Mouse (Mus musculus): ENCODE results near the gene Robo2.
"Not testable (repeated sequence)": the region's sequence is repeated elsewhere in the genome, so short reads cannot be mapped to it uniquely, and the experiment has no call there.

Robo2 gene

GRCm38 (mm10) chr16:74084188-74084587 is 327.4 kb downstream of the Robo2 start:
- DNase-seq (ENCODE audit: low read depth in 1 of 2, low spot score in 2 of 2): no peak

GRCm38 (mm10) chr16:74072671-74073070 is 339.0 kb downstream of the Robo2 start:
- no peak for DNase-seq (ENCODE audit: low read depth in 1 of 2, low spot score in 2 of 2)

- DNase-seq (ENCODE audit: low read depth in 1 of 2, low spot score in 2 of 2): no peak
These were observed 341.0 kb downstream of the Robo2 start for GRCm38 (mm10) chr16:74070628-74071027.

GRCm38 (mm10) chr16:74065958-74066357 is 345.7 kb downstream of the Robo2 start:
- DNase-seq (ENCODE audit: low read depth in 1 of 2, low spot score in 2 of 2): no peak

GRCm38 (mm10) chr16:74061951-74062350 is 349.7 kb downstream of the Robo2 start:
- no peak for DNase-seq (ENCODE audit: low read depth in 1 of 2, low spot score in 2 of 2)

GRCm38 (mm10) chr16:74061479-74061878 is 350.1 kb downstream of the Robo2 start:
- no peak for DNase-seq (ENCODE audit: low read depth in 1 of 2, low spot score in 2 of 2)

- DNase-seq (ENCODE audit: low read depth in 1 of 2, low spot score in 2 of 2): no peak
These were observed 354.7 kb downstream of the Robo2 start for GRCm38 (mm10) chr16:74056886-74057285.

GRCm38 (mm10) chr16:74056210-74056609 is 355.4 kb downstream of the Robo2 start:
- no peak for DNase-seq (ENCODE audit: low read depth in 1 of 2, low spot score in 2 of 2)

- DNase-seq (ENCODE audit: low read depth in 1 of 2, low spot score in 2 of 2): no peak
These were observed 356.4 kb downstream of the Robo2 start for GRCm38 (mm10) chr16:74055061-74055751.

- no peak for DNase-seq (ENCODE audit: low read depth in 1 of 2, low spot score in 2 of 2)
These were observed 362.2 kb downstream of the Robo2 start for GRCm38 (mm10) chr16:74049467-74049866.

- no peak for DNase-seq (ENCODE audit: low read depth in 1 of 2, low spot score in 2 of 2)
These were observed 362.6 kb downstream of the Robo2 start for GRCm38 (mm10) chr16:74048980-74049379.

- no peak for DNase-seq (ENCODE audit: low read depth in 1 of 2, low spot score in 2 of 2)
These were observed 364.4 kb downstream of the Robo2 start for GRCm38 (mm10) chr16:74047232-74047631.

GRCm38 (mm10) chr16:74040797-74041196 is 370.8 kb downstream of the Robo2 start:
- not testable (repeated sequence) for DNase-seq (ENCODE audit: low read depth in 1 of 2, low spot score in 2 of 2)

- DNase-seq (ENCODE audit: low read depth in 1 of 2, low spot score in 2 of 2): no peak
These were observed 383.8 kb downstream of the Robo2 start for GRCm38 (mm10) chr16:74027822-74028221.

- DNase-seq (ENCODE audit: low read depth in 1 of 2, low spot score in 2 of 2): no peak
These were observed 389.2 kb downstream of the Robo2 start for GRCm38 (mm10) chr16:74022281-74022978.

- no peak for DNase-seq (ENCODE audit: low read depth in 1 of 2, low spot score in 2 of 2)
These were observed 405.9 kb downstream of the Robo2 start for GRCm38 (mm10) chr16:74005767-74006166.

GRCm38 (mm10) chr16:74001331-74001730 is 410.3 kb downstream of the Robo2 start:
- no peak for DNase-seq (ENCODE audit: low read depth in 1 of 2, low spot score in 2 of 2)

- DNase-seq (ENCODE audit: low read depth in 1 of 2, low spot score in 2 of 2): no peak
These were observed 420.4 kb downstream of the Robo2 start for GRCm38 (mm10) chr16:73991212-73991611.

- no peak for DNase-seq (ENCODE audit: low read depth in 1 of 2, low spot score in 2 of 2)
These were observed 442.1 kb downstream of the Robo2 start for GRCm38 (mm10) chr16:73969573-73969972.

GRCm38 (mm10) chr16:73964366-73964926 is 447.2 kb downstream of the Robo2 start:
- DNase-seq (ENCODE audit: low read depth in 1 of 2, low spot score in 2 of 2): no peak

- DNase-seq (ENCODE audit: low read depth in 1 of 2, low spot score in 2 of 2): no peak
These were observed 452.1 kb downstream of the Robo2 start for GRCm38 (mm10) chr16:73959479-73959970.

- DNase-seq (ENCODE audit: low read depth in 1 of 2, low spot score in 2 of 2): no peak
These were observed 453.1 kb downstream of the Robo2 start for GRCm38 (mm10) chr16:73958524-73958846.
